Mouse (Mus musculus): ENCODE results near the gene Cdc42bpa. TPM values are rescaled to one million over a fixed set of nuclear protein-coding genes. Genes with fewer than 3 reads are reported as not detected.

Cdc42bpa gene
- total and polyA plus RNA-seq, 2 experiments from 2014 or later: 29.1 to 84.3 TPM

GRCm38 (mm10) chr1:179960543-179960876 lies 238 bp downstream of the Cdc42bpa start:
- Histone ChIP-seq H3K4me1 (ENCODE audit: insufficient read depth, low read length) (peaks cover 13% of the 10 kb centered on the region; the same call in 1 of the 2 replicates), H3K36me3 (ENCODE audit: insufficient read depth, low read length) (no peaks in the 10 kb centered on the region), H3K9ac (replicated peaks; ENCODE audit: low read length) (peak overlapping the region; percentile 99), H3K9me3 (ENCODE audit: low read length) (no peaks in the 10 kb centered on the region), H3K27ac (peak overlapping the region; percentile 99), H3K4me3 (ENCODE audit: low read length) (peak overlapping the region; percentile 93), H3K27me3 (ENCODE audit: insufficient read depth, low read length) (no peaks in the 10 kb centered on the region), H3K4me2 (ENCODE audit: low read depth, low read length) (peak overlapping the region; percentile 77)
- WGBS: under 1% methylated on average over 9 of the region's 9 CpGs
- ATAC-seq (no peak), DNase-seq (ENCODE audit: low spot score) (no peak)
- no peak for TF ChIP-seq CTCF (IDR thresholded peaks at IDR 0.05; ENCODE audit: low read depth)

- Histone ChIP-seq H3K27ac (peak overlapping the region; percentile 32; the same call in 1 of the 2 replicates), H3K4me3 (ENCODE audit: low read length) (peak overlapping the region; percentile 93), H3K4me2 (ENCODE audit: low read depth, low read length) (peak overlapping the region; percentile 77), H3K9ac (replicated peaks; ENCODE audit: low read length) (peak overlapping the region; percentile 99), H3K27me3 (ENCODE audit: insufficient read depth, low read length) (no peaks in the 10 kb centered on the region), H3K36me3 (ENCODE audit: insufficient read depth, low read length) (no peaks in the 10 kb centered on the region), H3K9me3 (ENCODE audit: low read length) (no peaks in the 10 kb centered on the region), H3K4me1 (ENCODE audit: insufficient read depth, low read length) (peaks cover 13% of the 10 kb centered on the region; the same call in 1 of the 2 replicates)
- DNase-seq (ENCODE audit: low spot score): peak; percentile 36
- no peak for TF ChIP-seq CTCF (IDR thresholded peaks at IDR 0.05; ENCODE audit: low read depth)
- ATAC-seq: no peak
- WGBS: under 1% methylated on average over 16 of the region's 16 CpGs
Observed at GRCm38 (mm10) chr1:179960882-179961698, 818 bp downstream of the Cdc42bpa start.

GRCm38 (mm10) chr1:179961777-179962176 lies 1.5 kb downstream of the Cdc42bpa start:
- Histone ChIP-seq H3K4me2 (ENCODE audit: low read depth, low read length) (peak overlapping the region; percentile 77), H3K9me3 (ENCODE audit: low read length) (no peaks in the 10 kb centered on the region), H3K4me1 (ENCODE audit: insufficient read depth, low read length) (peaks cover 13% of the 10 kb centered on the region; the same call in 1 of the 2 replicates), H3K4me3 (ENCODE audit: low read length) (peak overlapping the region; percentile 93), H3K27me3 (ENCODE audit: insufficient read depth, low read length) (no peaks in the 10 kb centered on the region), H3K27ac (no peak overlapping the region), H3K9ac (replicated peaks; ENCODE audit: low read length) (peak overlapping the region; percentile 99), H3K36me3 (ENCODE audit: insufficient read depth, low read length) (no peaks in the 10 kb centered on the region)
- ATAC-seq: no peak
- TF ChIP-seq CTCF (IDR thresholded peaks at IDR 0.05; ENCODE audit: low read depth): no peak
- 36% methylated on average over 4 of the region's 4 CpGs for WGBS
- no peak for DNase-seq (ENCODE audit: low spot score)

- DNase-seq (ENCODE audit: low spot score) (no peak), ATAC-seq (no peak)
- H3K27me3 ChIP-seq (ENCODE audit: insufficient read depth, low read length): no peaks in the 10 kb centered on the region
- no peaks in the 10 kb centered on the region for H3K4me1 ChIP-seq (ENCODE audit: insufficient read depth, low read length)
- TF ChIP-seq CTCF (IDR thresholded peaks at IDR 0.05; ENCODE audit: low read depth): no peak
- no peak overlapping the region for H3K9ac ChIP-seq (replicated peaks; ENCODE audit: low read length)
- WGBS: 54% methylated on average over 5 of the region's 5 CpGs
- H3K9me3 ChIP-seq (ENCODE audit: low read length): no peaks in the 10 kb centered on the region
- H3K4me2 ChIP-seq (ENCODE audit: low read depth, low read length): no peak overlapping the region
- H3K27ac ChIP-seq: no peak overlapping the region
- H3K4me3 ChIP-seq (ENCODE audit: low read length): no peak overlapping the region
- H3K36me3 ChIP-seq (ENCODE audit: insufficient read depth, low read length): no peaks in the 10 kb centered on the region
Observed at GRCm38 (mm10) chr1:179969776-179970428, 9.6 kb downstream of the Cdc42bpa start.

- Histone ChIP-seq H3K27ac (no peak overlapping the region), H3K27me3 (ENCODE audit: insufficient read depth, low read length) (no peaks in the 10 kb centered on the region), H3K9ac (replicated peaks; ENCODE audit: low read length) (no peak overlapping the region), H3K36me3 (ENCODE audit: insufficient read depth, low read length) (no peaks in the 10 kb centered on the region), H3K9me3 (ENCODE audit: low read length) (no peaks in the 10 kb centered on the region), H3K4me1 (ENCODE audit: insufficient read depth, low read length) (peaks cover 3% of the 10 kb centered on the region; the same call in 1 of the 2 replicates), H3K4me3 (ENCODE audit: low read length) (no peak overlapping the region), H3K4me2 (ENCODE audit: low read depth, low read length) (no peak overlapping the region)
- 72% methylated on average over 6 of the region's 6 CpGs for WGBS
- TF ChIP-seq CTCF (IDR thresholded peaks at IDR 0.05; ENCODE audit: low read depth): no peak
- DNase-seq (ENCODE audit: low spot score): no peak
- no peak for ATAC-seq
Observed at GRCm38 (mm10) chr1:179975021-179975420, 14.7 kb downstream of the Cdc42bpa start.

- Histone ChIP-seq H3K4me1 (ENCODE audit: insufficient read depth, low read length) (peaks cover 3% of the 10 kb centered on the region; the same call in 1 of the 2 replicates), H3K27me3 (ENCODE audit: insufficient read depth, low read length) (no peaks in the 10 kb centered on the region), H3K9ac (replicated peaks; ENCODE audit: low read length) (no peak overlapping the region), H3K9me3 (ENCODE audit: low read length) (no peaks in the 10 kb centered on the region), H3K4me3 (ENCODE audit: low read length) (no peak overlapping the region), H3K27ac (0 out of 2 replicates have a peak overlapping the region, but pooled peaks have one; percentile 32), H3K4me2 (ENCODE audit: low read depth, low read length) (no peak overlapping the region), H3K36me3 (ENCODE audit: insufficient read depth, low read length) (no peaks in the 10 kb centered on the region)
- DNase-seq (ENCODE audit: low spot score) (no peak), ATAC-seq (no peak)
- no peak for TF ChIP-seq CTCF (IDR thresholded peaks at IDR 0.05; ENCODE audit: low read depth)
- 68% methylated on average over 5 of the region's 5 CpGs for WGBS
Observed at GRCm38 (mm10) chr1:179975645-179976275, 15.5 kb downstream of the Cdc42bpa start.
